ENCODE assay signal across 23 mouse cellular contexts in genomic region chr9:36801961-36802360, GRCm38 (mm10). TPM values are rescaled to one million over a fixed set of nuclear protein-coding genes. Genes with fewer than 3 reads are reported as not detected.
"Had no signal": no experiment of that assay in that cellular context is flagged by ENCODE, and none has a peak within 500 bp of the region (broad histone marks: within the 10 kb centered on the region; RNA-seq: fewer than 3 reads in every experiment).

No protein-coding gene starts in this region.

- H3K4me1 ChIP-seq: lung, embryonic 15.5 days; megakaryocyte, embryonic 14.5 days; midbrain, embryonic 13.5 days; neural tube, embryonic 13.5 days had no signal

- H3K9ac ChIP-seq: liver, postnatal 0 days; lung, embryonic 15.5 days; midbrain, embryonic 13.5 days; midbrain, embryonic 15.5 days; neural tube, embryonic 13.5 days; neural tube, embryonic 15.5 days had no signal

- DNase-seq: liver, postnatal 0 days; lung, adult 2 months; lung, postnatal 14 days; lung, postnatal 36 days; retina, postnatal 1 day; right cerebral cortex, adult 18-20 months; right cerebral cortex, postnatal 25 days; right cerebral cortex, postnatal 4 days; spleen, adult 18-20 months; thymus, adult 2 months; thymus, postnatal 25 days; thymus, postnatal 4 days had no signal

- H3K27me3 ChIP-seq: lung, embryonic 15.5 days; midbrain, embryonic 13.5 days; midbrain, embryonic 15.5 days; neural tube, embryonic 13.5 days; neural tube, embryonic 15.5 days had no signal

- H3K27ac ChIP-seq: lung, embryonic 15.5 days; macrophage; midbrain, embryonic 13.5 days; midbrain, embryonic 15.5 days; neural tube, embryonic 13.5 days; neural tube, embryonic 15.5 days had no signal

- H3K9me3 ChIP-seq: lung, embryonic 15.5 days; megakaryocyte, embryonic 14.5 days; midbrain, embryonic 13.5 days; midbrain, embryonic 15.5 days; neural tube, embryonic 13.5 days; neural tube, embryonic 15.5 days had no signal

- H3K4me3 ChIP-seq: lung, embryonic 15.5 days; megakaryocyte, embryonic 14.5 days; midbrain, embryonic 13.5 days; midbrain, embryonic 15.5 days; myocyte; neural tube, embryonic 13.5 days; neural tube, embryonic 15.5 days had no signal

- ATAC-seq: liver, postnatal 0 days; lung, postnatal 0 days; midbrain, embryonic 13.5 days; midbrain, embryonic 15.5 days had no signal

- H3K4me2 ChIP-seq: lung, embryonic 15.5 days; midbrain, embryonic 11.5 days; midbrain, embryonic 13.5 days; midbrain, embryonic 15.5 days; neural tube, embryonic 13.5 days; neural tube, embryonic 15.5 days had no signal

- H3K36me3 ChIP-seq: lung, embryonic 15.5 days; midbrain, embryonic 13.5 days; midbrain, embryonic 15.5 days; neural tube, embryonic 13.5 days; neural tube, embryonic 15.5 days had no signal

RNA-seq across cellular contexts. Expression of gene Fez1, which starts 19.7 kb away (rescaled TPM):
- total RNA-seq: megakaryocyte progenitor cell, adult 5-6 weeks had no signal
- polyA plus RNA-seq: macrophage had no signal
